Mouse (Mus musculus): ENCODE data around the gene Scfd1. TPM values are rescaled to one million over a fixed set of nuclear protein-coding genes. Genes with fewer than 3 reads are reported as not detected.

Gene Scfd1
- polyA plus RNA-seq, 1 experiment, result 39.5 TPM

DNA sequence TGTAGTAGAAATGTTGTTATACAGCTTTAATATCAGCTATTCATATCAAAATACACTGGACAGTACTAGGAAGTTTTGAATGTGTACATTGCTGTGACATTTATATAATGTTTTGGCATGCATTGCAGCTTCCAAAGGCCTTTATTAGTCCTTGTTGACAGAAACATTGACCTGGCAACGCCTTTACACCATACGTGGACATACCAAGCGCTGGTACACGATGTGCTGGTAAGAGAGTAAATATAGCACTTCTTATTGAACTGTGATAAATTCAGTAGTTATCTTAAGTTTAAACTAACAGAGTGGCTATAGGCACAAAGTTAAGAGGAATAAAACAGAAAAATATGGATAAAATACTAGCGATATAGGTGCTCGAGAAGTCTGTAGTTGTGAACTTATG lies 22.6 kb downstream of the Scfd1 start:
- Histone ChIP-seq H3K27ac (ENCODE audit: insufficient read depth, low read depth, low read length) (no peak overlapping the region), H3K4me3 (ENCODE audit: insufficient read depth, low read length) (no peak overlapping the region), H3K4me1 (ENCODE audit: control insufficient read depth, insufficient read depth, low read length) (no peaks in the 10 kb centered on the region)
- TF ChIP-seq CTCF (IDR thresholded peaks at IDR 0.05; ENCODE audit: low read depth, low read length), result no peak
- TF ChIP-seq POLR2A (IDR thresholded peaks at IDR 0.05; ENCODE audit: borderline replicate concordance, low read depth, low read length), result no peak

DNA sequence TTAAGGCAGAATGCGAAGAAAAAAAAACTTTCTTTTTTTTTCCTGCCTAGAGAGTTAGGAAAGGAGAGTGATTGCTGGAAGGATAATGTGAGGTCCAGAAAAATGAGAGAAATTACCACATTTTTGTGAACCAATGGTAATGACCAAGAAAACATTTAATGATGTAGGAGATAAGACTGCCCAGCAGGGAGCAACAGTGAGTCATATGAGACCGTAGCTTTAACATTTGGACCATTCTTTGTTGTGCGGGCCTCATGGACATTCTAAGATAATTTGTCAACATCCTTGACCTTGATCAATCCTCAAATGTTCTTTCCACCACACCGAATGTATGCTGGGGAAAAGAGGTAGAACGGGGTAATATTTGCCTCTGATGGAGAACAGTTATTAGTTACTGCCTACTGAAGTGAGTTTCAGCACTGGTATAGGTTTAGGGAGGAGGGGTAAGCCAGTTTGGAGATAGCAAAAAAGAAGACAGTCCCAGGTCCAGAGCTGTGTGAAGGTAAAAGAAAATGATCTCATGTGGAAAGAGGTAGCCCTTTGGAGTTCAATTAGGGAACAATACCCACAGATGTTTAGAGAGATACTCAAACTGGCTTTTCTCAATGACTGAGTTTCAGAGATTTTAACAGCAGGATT lies 24.9 kb downstream of the Scfd1 start:
- TF ChIP-seq CTCF (IDR thresholded peaks at IDR 0.05; ENCODE audit: low read depth, low read length) (no peak), POLR2A (IDR thresholded peaks at IDR 0.05; ENCODE audit: borderline replicate concordance, low read depth, low read length) (no peak)
- Histone ChIP-seq H3K4me3 (ENCODE audit: insufficient read depth, low read length) (no peak overlapping the region), H3K27ac (ENCODE audit: insufficient read depth, low read depth, low read length) (no peak overlapping the region), H3K4me1 (ENCODE audit: control insufficient read depth, insufficient read depth, low read length) (no peaks in the 10 kb centered on the region)

DNA sequence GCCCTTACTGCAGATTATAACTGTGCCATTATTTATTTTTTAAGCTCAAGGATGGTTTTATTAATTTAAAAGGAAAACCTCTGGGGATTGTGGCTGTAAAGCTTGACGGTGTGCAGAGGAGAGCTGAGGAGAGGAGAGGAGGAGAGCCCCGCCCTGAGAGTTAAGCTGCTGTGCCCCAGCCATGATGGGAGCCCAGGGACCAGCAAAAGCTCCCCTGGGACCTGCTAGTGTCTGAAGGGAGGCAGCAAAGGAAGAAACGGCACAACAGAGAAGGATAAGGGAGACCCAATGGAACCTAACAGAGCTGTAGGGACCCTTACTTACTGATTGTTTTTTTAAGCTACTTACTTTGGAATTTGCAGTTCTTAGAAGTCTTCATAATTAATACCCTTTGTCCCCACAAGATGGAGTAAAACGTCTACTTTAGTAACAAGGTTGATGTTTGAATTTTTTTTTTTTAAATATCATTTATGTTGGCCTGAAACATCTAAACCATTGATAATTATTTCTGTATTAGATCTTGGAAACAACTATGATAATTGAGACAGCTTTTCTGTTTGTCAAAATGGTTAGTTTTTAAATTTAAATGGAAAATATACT lies 26.8 kb downstream of the Scfd1 start:
- TF ChIP-seq CTCF (IDR thresholded peaks at IDR 0.05; ENCODE audit: low read depth, low read length) (no peak), POLR2A (IDR thresholded peaks at IDR 0.05; ENCODE audit: borderline replicate concordance, low read depth, low read length) (no peak)
- Histone ChIP-seq H3K4me3 (ENCODE audit: insufficient read depth, low read length) (no peak overlapping the region), H3K4me1 (ENCODE audit: control insufficient read depth, insufficient read depth, low read length) (no peaks in the 10 kb centered on the region), H3K27ac (ENCODE audit: insufficient read depth, low read depth, low read length) (no peak overlapping the region)

DNA sequence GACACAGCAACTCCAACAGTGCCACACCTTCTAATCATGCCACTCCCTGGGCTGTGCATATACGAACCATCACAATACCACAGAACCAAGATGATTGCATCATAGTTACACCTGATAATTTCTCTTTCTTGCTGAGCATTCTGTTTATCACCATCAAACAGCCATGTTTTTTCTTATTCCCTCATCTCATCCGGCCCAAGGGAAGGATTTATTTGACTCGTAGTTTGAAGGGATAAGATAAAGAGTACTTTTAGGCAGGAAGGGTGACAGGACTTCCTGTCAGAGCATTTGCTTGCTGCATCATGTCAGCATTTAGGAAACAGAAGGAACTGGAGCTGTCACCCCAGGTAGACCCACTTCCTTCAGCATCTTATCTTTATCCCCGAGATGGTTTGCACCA lies 34.1 kb downstream of the Scfd1 start:
- no peaks in the 10 kb centered on the region for H3K4me1 ChIP-seq (ENCODE audit: control insufficient read depth, insufficient read depth, low read length)
- TF ChIP-seq CTCF (IDR thresholded peaks at IDR 0.05; ENCODE audit: low read depth, low read length) (no peak), POLR2A (IDR thresholded peaks at IDR 0.05; ENCODE audit: borderline replicate concordance, low read depth, low read length) (no peak)

DNA sequence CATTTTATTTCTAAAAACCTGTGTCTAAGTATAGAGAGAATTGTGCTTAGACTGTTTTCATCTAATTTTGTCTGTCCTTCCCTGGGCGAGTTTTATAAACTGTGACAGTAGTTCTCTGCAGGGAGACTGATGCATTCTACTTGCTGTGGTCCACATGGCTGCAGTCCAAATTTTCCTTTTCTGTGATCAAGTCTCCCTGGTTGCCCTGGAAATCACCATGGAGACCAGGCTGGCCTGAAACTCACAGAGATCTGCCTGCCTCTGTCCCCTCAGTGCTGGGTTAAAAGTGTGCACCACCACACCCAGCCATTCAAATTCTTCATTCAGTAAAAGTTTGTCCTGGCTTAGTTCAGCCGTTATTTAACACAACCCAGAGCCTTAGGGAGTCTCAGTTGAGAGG lies 60.2 kb downstream of the Scfd1 start:
- H3K4me3 ChIP-seq (ENCODE audit: insufficient read depth, low read length), result no peak overlapping the region
- no peak overlapping the region for H3K27ac ChIP-seq (ENCODE audit: insufficient read depth, low read depth, low read length)
- TF ChIP-seq POLR2A (IDR thresholded peaks at IDR 0.05; ENCODE audit: borderline replicate concordance, low read depth, low read length) (no peak), CTCF (IDR thresholded peaks at IDR 0.05; ENCODE audit: low read depth, low read length) (no peak)
- no peaks in the 10 kb centered on the region for H3K4me1 ChIP-seq (ENCODE audit: control insufficient read depth, insufficient read depth, low read length)

More for the DNA sequence above, 34.1 kb downstream of the Scfd1 start:
- H3K27ac ChIP-seq (ENCODE audit: insufficient read depth, low read depth, low read length), result no peak overlapping the region
- H3K4me3 ChIP-seq (ENCODE audit: insufficient read depth, low read length), result no peak overlapping the region

DNA sequence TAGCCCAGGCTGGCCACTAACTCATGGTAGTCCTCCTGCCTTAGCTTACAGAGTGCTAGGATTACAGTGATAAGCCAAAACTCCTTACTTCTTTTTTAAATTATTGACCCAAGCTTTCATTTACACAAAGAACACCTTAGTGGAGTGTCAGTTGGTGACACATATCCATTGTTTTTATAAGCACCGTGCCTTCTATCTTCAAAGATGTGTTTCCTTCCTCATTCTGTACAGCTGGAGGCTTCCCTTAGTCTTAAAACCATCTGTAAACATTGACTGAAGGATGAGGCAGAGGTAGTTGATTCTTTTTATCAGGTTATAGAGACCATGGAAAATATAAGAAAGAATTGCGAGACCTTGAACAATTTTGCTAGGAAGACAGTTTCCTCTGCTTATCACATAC lies 61.0 kb downstream of the Scfd1 start:
- TF ChIP-seq CTCF (IDR thresholded peaks at IDR 0.05; ENCODE audit: low read depth, low read length) (no peak), POLR2A (IDR thresholded peaks at IDR 0.05; ENCODE audit: borderline replicate concordance, low read depth, low read length) (no peak)
- Histone ChIP-seq H3K4me1 (ENCODE audit: control insufficient read depth, insufficient read depth, low read length) (no peaks in the 10 kb centered on the region), H3K4me3 (ENCODE audit: insufficient read depth, low read length) (no peak overlapping the region), H3K27ac (ENCODE audit: insufficient read depth, low read depth, low read length) (no peak overlapping the region)

DNA sequence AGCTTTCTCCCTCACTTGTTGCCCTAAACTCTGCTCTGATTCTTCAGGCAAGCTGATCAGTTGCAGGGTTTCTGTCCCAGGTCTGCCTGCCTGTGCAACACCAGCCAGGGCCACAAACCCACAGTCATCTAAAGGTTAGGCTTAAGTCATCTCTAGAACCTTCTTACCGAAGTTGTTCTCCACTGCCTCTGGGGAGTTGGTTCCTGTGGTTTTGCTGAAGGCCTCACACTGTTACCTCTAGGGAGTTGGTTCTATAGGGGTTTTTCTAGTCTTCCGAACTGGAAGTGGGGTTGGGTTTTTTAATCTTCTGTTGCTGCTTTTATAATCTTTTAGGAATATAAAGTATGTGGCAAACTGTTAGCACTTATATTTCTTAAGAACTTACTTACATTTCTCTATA lies 72.0 kb downstream of the Scfd1 start:
- Histone ChIP-seq H3K4me3 (ENCODE audit: insufficient read depth, low read length) (no peak overlapping the region), H3K4me1 (ENCODE audit: control insufficient read depth, insufficient read depth, low read length) (no peaks in the 10 kb centered on the region), H3K27ac (ENCODE audit: insufficient read depth, low read depth, low read length) (no peak overlapping the region)
- no peak for TF ChIP-seq CTCF (IDR thresholded peaks at IDR 0.05; ENCODE audit: low read depth, low read length)
- TF ChIP-seq POLR2A (IDR thresholded peaks at IDR 0.05; ENCODE audit: borderline replicate concordance, low read depth, low read length), result no peak

DNA sequence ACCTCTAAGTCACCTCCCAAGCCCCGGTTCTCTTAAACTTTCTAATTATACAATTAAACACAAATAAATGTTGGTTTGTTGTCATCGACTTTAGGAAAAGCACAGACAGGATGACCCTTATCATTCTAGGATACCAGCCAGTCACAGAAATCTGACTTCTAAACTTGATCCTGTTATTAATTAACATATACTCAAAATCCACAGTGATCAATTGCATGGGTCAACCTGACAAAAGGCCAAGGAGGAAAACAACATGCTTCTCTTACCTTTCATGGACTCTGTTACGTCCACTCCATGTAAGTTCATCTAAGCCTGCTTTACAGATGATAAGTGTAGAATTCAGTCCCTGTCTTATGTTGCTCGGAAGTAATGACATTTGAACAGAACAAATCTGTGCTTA lies 93.6 kb downstream of the Scfd1 start:
- H3K4me3 ChIP-seq (ENCODE audit: insufficient read depth, low read length), result no peak overlapping the region
- no peaks in the 10 kb centered on the region for H3K4me1 ChIP-seq (ENCODE audit: control insufficient read depth, insufficient read depth, low read length)
- no peak overlapping the region for H3K27ac ChIP-seq (ENCODE audit: insufficient read depth, low read depth, low read length)
- TF ChIP-seq POLR2A (IDR thresholded peaks at IDR 0.05; ENCODE audit: borderline replicate concordance, low read depth, low read length), result no peak
- no peak for TF ChIP-seq CTCF (IDR thresholded peaks at IDR 0.05; ENCODE audit: low read depth, low read length)

DNA sequence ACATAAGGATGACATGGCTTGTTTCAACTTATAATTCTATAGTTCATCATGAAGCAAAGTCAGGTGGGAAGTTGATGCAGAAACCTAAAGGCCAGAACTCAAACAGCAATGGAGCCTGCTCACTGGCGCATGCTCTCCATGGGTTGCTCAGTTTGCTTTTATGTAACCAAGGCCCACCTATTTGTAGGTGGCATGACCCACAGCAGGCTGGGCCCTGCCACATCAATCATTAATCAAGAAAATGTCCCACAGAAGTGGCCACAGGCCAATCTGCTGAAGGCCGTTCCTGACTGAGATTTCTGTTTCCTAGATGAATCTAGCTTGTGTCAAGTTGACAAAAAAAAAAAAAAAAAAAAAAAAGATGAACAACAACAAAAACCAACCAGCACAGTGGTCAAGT lies 103.9 kb downstream of the Scfd1 start:
- Histone ChIP-seq H3K4me1 (ENCODE audit: control insufficient read depth, insufficient read depth, low read length) (no peaks in the 10 kb centered on the region), H3K4me3 (ENCODE audit: insufficient read depth, low read length) (no peak overlapping the region), H3K27ac (ENCODE audit: insufficient read depth, low read depth, low read length) (no peak overlapping the region)
- TF ChIP-seq CTCF (IDR thresholded peaks at IDR 0.05; ENCODE audit: low read depth, low read length) (no peak), POLR2A (IDR thresholded peaks at IDR 0.05; ENCODE audit: borderline replicate concordance, low read depth, low read length) (no peak)

DNA sequence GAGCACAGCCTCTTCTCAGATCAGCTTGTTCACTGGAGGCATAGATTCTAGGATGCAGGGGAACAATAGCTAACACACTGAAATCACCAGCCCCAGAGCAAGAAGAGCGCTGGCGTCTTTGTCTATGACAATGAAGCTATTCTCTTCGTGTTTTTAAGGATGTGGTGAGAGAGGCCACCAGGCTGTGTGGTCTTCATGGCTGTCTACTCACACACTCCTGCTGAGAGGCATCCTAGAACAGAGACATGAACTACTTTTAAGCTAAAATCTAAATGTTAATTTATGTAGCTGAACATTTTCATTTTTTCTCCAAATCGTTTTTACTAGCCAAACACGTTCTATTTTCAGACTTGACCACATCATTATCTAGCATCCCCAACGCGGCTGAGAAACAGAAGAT lies 114.7 kb downstream of the Scfd1 start:
- Histone ChIP-seq H3K4me3 (ENCODE audit: insufficient read depth, low read length) (no peak overlapping the region), H3K4me1 (ENCODE audit: control insufficient read depth, insufficient read depth, low read length) (no peaks in the 10 kb centered on the region), H3K27ac (ENCODE audit: insufficient read depth, low read depth, low read length) (no peak overlapping the region)
- TF ChIP-seq CTCF (IDR thresholded peaks at IDR 0.05; ENCODE audit: low read depth, low read length) (no peak), POLR2A (IDR thresholded peaks at IDR 0.05; ENCODE audit: borderline replicate concordance, low read depth, low read length) (no peak)
